Mouse (Mus musculus) thymus, postnatal 0 days (tissue): ENCODE data around the gene Bnipl. TPM values are rescaled to one million over a fixed set of nuclear protein-coding genes. Genes with fewer than 3 reads are reported as not detected.
A peak's percentile ranks its signal among the peaks of the same experiment; 100 is the strongest.
"Not testable (repeated sequence)": the region's sequence is repeated elsewhere in the genome, so short reads cannot be mapped to it uniquely, and the experiment has no call there.

Experiments
- DNase-seq: peaks from one replicate; pipeline ENCODE4 v3.0.0-alpha.2; 2015; ENCODE audit warnings: low spot score
- polyA plus RNA-seq: library from polyadenylated mRNA; unstranded; fragments of >200 nt; fragmentation: Nextera tagmentation; extraction: Ambion mirVana; gene quantifications from 2 replicates; pipeline ENCODE4 v1.2.1, GENCODE M21; 2015

The Bnipl gene
- polyA plus RNA-seq, 1 experiment from 2014 or later: 0.35 TPM

DNA sequence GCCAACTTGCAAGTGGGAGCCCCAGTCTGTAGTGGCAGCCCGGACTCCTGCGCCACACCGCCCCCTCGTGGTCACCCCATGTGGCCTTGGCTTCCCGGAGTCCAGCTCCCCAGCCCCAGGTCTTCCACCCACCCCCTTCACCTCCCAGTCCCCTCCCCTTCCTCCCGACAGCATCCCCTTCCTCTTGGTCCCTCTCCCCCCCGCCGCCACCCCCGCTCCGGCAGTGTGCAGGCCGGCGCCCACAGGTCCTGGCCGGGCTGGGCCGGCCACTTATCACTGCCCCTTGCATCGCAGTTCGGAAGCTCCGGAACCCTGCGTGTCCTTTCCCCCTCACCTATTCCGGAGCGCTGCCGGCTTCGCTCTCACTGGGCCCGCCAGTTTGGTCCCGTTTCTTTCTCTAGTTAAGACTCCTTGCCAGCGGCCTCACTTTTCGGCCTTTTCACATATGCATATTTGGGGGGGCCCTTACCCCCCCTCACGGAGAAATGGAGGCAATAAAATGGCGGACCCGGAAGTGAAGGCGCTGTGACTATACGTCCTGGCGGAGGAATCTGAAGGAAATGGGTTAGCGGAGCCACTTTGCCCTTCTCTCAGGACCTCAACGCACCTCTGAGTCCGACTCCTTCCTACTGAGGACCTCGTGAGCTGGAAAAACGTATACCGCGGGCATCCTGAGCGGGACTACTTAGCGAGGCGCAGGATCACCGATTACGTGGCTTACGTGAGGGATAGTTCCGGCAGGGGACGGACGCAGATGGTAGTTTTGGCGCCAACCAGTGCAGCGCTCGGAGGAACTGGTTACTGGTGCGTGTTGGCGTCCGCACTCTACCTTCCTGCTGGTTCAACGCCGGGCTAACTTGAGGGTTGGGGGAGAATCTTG lies 33.5 kb downstream of the Bnipl start, which contains the start of gene Gabpb2:
Gene Gabpb2, minus strand, starts transcription at position 662 of the 880 bp plus-strand sequence.
- peak; percentile 92 for DNase-seq

DNA sequence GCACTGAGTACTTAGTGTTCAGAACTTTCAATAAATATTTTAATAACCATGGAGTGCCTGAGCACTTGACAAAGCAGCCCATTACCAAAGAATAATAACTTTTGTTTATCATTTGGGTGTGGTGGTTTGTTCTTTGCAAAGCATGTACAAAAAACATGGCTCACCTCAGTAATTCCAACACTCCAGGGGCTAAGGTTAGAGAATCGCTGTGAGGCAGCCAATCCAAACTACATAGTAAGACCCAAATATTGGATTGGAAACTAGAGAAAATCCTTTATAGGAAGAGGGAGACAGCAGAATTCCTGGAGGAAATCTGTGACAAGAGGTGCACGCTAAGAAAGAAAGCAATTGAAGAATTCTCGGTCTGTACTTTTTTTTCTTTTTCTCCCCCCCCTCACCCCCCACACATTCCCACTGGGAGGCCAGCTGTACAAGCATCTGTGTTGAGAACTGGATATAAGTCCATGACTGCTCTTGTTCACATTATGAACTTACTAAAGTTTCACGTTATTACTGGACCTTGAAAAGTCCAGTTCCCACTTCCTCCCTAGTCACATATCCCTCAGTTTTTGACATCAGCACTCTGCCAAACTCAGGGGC lies 34.2 kb downstream of the Bnipl start:
- no peak for DNase-seq

DNA sequence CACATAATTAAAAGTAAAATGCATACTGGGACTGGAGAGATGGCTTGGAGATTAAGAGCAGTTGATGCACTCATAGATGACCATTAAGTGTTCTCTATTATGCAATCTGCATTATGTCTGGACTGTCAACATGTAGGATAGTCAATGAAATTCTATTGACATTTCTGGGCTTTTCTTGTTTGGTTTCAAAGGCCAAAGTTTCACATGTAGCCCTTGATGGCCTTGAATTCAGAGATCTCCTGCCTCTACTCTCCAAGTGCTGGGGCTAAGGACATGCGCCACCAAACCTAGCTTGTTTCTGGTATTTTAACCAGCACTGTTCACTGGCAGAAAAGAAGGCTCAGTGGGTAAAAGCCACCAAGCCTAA lies 37.4 kb downstream of the Bnipl start:
- no peak for DNase-seq

DNA sequence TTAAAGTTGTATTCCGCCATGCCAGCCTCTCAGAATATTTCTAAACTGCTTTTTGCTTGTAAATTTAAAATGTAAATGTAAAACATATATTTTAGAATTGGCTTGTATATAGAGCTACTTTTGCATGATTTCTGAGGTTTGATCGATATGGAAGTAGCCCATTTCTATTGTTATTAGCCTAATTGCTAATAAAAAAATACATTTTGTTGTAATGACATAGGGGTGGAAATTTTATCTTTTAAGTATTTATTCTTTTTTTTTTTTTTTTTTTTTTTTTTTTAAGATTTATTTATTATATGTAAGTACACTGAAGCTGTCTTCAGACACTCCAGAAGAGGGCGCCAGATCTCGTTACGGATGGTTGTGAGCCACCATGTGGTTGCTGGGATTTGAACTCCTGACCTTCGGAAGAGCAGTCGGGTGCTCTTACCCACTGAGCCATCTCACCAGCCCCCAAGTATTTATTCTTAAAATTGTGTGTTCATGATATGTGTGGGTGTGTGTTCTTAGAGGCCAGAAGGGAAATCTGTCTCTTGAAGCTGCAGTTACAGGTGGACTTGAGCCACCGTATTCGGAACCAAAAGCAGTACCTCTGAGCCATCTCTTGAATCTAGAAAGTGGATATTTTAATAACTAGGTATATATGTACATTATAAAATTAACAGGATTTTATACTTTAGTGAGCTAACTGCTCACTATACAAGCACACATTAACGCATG lies 37.9 kb downstream of the Bnipl start:
- DNase-seq: not testable (repeated sequence)

DNA sequence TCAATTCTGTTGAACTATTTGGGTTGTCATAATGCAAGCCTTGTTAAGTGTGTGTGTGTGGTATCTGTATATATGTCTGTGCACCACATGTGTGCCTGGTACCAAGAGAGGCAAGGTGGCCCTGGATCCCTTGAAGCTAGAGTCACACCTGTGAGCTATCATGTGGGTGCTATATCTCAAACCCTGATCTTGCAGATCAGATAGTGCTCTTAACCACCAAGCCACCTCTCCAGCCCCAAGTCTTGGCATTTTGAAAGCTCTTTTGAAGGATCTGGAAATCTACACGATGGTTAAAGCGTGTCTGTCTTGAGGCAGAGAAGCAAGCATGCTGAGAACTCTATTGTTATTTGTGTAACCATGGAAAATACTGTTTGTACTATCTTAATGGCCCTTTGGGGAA lies 40.4 kb downstream of the Bnipl start:
- DNase-seq: peak; percentile 75

DNA sequence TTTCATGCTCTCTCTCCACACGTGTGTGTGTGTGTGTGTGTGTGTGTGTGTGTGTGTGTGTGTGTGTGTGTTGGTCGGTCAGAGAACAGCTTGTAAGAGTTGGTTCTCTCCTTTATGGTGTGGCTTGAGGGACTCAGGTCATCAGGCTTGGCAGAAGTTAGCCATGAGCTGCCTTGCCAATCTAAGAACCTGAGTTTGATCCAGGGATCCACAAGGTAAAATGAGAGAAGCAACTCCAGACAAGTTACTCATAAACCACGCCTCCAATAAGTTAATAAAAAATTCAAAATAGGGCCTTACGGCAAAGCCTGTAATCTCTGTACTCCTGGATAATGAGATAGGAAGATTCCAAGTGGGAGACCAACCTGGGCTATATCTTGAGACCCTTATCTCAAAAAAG lies 42.7 kb downstream of the Bnipl start:
- no peak for DNase-seq

DNA sequence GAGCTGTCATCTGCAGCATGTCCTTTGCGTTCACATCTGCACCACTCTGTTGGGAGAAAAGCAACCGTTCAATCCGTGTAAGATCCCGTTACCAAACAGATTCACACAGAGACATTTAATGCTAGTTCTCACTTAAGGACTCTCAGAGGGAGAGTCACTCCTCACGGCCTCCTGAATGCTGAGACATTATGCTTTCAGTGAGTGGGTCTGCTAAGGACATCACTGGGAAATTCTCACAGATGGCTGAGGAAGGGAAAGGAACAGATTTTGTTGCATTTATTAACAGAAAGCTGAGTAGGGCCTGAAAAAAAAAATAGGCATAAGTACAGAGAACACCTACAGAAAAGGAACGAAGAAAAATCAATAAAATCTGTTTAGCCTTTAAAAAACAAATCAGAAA lies 47.1 kb downstream of the Bnipl start:
- DNase-seq: no peak

DNA sequence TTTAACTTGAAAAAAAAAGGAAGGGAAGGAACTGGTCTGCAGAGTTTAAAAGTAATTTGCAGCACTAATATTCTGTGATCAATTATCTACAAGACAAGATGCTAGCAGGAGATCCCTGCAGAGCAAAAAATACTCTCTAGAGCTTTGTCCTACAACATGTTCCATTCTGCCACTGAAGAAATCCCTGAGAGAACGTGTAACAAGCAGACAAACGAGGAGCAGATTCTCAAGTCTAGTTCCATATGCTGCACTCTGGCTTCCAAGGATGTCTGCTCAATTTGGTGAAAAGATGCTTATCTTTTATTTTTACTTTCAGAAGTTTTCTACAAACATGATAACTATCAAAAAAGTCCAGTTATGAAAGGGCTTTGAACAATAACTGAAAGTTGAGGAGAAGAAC lies 50.4 kb downstream of the Bnipl start:
- no peak for DNase-seq

DNA sequence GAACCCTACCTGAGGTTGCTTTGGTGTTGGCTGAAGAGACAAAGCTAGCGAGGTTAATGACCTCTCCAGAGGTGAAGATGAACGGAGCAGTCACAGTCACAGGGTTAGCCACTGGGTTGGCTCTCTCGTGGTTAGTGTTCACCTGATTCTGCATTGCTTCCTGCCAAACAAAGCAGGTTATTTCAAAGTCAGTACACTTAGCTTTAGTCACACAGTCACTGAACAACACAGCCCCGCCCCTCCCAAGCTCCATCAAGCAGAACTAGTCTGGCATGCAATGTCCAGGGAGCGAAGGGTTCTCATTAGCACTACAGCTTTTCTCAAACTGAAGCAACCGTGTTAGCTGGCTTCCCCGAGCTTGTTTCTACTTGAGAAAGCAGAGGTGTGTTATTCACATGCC lies 50.9 kb downstream of the Bnipl start:
- DNase-seq: no peak

DNA sequence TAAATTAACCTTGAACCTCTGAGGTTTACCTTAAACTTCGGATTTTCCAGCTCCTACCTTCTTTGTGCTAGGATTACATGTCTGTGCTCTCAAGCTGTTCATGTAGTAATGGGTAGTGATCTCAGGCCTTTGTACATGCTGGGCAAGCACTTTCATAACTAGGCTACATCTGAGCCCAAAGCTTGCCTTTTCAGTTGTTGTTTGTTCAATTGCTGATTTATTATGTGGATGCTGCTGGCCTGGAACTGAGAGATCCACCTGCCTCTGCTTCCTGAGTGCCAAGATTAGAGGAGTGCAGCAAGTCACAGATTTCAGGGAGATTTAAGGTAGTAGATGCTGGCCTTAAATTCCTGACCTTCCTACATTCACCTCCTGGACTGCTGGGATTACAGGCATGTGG lies 51.9 kb downstream of the Bnipl start:
- no peak for DNase-seq

DNA sequence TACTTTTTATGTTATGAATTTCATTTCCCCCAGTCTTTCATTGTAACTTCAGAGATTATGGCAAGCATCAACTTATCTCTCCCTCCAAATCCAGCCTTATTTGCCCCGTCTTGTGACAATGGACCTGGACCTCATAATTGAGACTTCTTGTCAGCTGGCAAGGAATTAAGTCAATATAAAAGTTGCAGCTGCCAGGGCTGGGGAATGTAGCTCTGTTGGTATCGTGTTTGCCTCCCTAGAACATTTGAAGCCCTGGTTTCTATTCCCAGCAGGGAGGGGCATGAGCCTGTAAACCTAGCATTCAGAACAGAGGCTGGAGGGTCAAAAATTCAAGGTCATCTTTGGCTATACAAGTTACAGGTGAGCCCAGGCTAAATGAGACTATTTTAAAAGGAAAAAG lies 55.2 kb downstream of the Bnipl start:
- DNase-seq: no peak

DNA sequence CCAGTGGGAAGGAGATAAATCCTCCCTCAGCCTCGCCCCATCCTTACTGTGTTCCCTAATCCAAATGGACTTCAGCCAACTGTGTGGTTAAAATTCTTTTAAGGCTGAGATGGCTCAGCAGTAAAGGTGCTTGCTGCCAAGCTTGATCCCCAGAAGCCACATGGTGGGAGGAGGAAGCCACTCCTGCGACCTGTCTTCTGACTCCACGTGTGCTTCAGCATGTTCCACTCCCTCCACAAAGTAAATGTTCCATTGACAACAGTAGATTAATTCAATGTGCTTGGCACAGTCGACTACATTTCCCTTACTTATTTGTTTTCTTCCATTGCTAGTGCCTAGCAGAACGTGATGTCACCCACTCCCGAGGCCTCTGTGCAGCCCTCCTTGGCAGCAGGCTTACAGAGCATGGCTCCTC lies 56.3 kb downstream of the Bnipl start:
- no peak for DNase-seq

Other genes with a start within 250 kb of the Bnipl start
- 16.7 and 18.4 TPM in 2 replicates for gene Zfp687, start 235.7 kb downstream of the Bnipl start, polyA plus RNA-seq
- 310 and 313 TPM in 2 replicates for gene Psmd4, start 208.6 kb downstream of the Bnipl start, polyA plus RNA-seq
- gene Pip5k1a, start 144.3 kb downstream of the Bnipl start, polyA plus RNA-seq: 19.9 and 22.6 TPM in 2 replicates
- gene Vps72, start 140.2 kb downstream of the Bnipl start, polyA plus RNA-seq: 86.1 and 93.6 TPM in 2 replicates
- 1.6 and 1.8 TPM in 2 replicates for gene Tmod4, start 126.7 kb downstream of the Bnipl start, polyA plus RNA-seq
- gene Scnm1, start 117.2 kb downstream of the Bnipl start, polyA plus RNA-seq: 77.4 and 81.3 TPM in 2 replicates
- 21.1 and 23.4 TPM in 2 replicates for gene Lysmd1, start 117.1 kb downstream of the Bnipl start, polyA plus RNA-seq
- gene Tnfaip8l2, start 108.8 kb downstream of the Bnipl start, polyA plus RNA-seq: 39.0 and 41.2 TPM in 2 replicates
- gene Sema6c, start 90.7 kb downstream of the Bnipl start, polyA plus RNA-seq: 1.1 and 1.4 TPM in 2 replicates
- gene Gabpb2, start 33.3 kb downstream of the Bnipl start, polyA plus RNA-seq: 9.3 and 13.8 TPM in 2 replicates
- 167 and 178 TPM in 2 replicates for gene Cdc42se1, start 22.5 kb downstream of the Bnipl start, polyA plus RNA-seq
- 14.0 and 15.7 TPM in 2 replicates for gene Mllt11, start 19.0 kb downstream of the Bnipl start, polyA plus RNA-seq
- gene Gm128, start 9.6 kb downstream of the Bnipl start, polyA plus RNA-seq: 0.32 and 0.39 TPM in 2 replicates
- gene Mindy1, start 30.2 kb upstream of the Bnipl start, polyA plus RNA-seq: 20.1 and 22.8 TPM in 2 replicates
- 9.0 and 10.1 TPM in 2 replicates for gene Prune1, start 30.9 kb upstream of the Bnipl start, polyA plus RNA-seq
- gene Anxa9, start 56.0 kb upstream of the Bnipl start, polyA plus RNA-seq: 0.50 and 0.73 TPM in 2 replicates
- gene Cers2, start 63.6 kb upstream of the Bnipl start, polyA plus RNA-seq: 120 and 126 TPM in 2 replicates
- 22.6 and 23.8 TPM in 2 replicates for gene Setdb1, start 106.0 kb upstream of the Bnipl start, polyA plus RNA-seq
- gene 4930558C23Rik, start 151.6 kb upstream of the Bnipl start, polyA plus RNA-seq: not detected in 2 replicates
- 19.7 and 20.2 TPM in 2 replicates for gene Arnt, start 183.2 kb upstream of the Bnipl start, polyA plus RNA-seq
- gene Ctsk, start 248.1 kb upstream of the Bnipl start, polyA plus RNA-seq: 4.4 and 4.5 TPM in 2 replicates